Mouse (Mus musculus): Measurements from ENCODE around the gene Slc50a1. TPM values are rescaled to one million over a fixed set of nuclear protein-coding genes. Genes with fewer than 3 reads are reported as not detected.

Slc50a1 gene
- polyA plus RNA-seq, 1 experiment from 2014 or later, result 38.6 TPM

DNA sequence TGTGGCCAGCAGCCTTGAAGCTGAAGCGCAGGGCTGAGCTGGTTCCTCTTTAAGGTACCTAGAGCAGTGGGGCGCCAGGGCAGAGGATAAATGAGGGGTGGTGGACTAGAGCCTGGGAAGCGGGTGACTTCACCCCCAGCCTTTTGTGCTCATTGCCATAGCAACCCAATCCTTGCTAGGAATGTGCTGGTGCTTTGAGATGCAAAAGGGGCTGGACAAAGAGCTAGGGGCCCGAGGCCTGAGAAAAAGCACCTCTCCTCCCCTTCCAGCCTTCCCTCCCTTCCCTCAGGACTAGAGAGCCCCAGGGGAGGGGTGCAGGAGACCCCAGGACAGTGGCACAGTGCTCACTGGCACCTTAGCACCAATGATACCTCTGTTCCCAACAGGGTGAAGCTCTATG is 44.5 kb downstream of the Slc50a1 start:
- WGBS, result 2% methylated on average over 4 of the region's 4 CpGs
- peaks cover 55% of the 10 kb centered on the region for H3K4me1 ChIP-seq (replicated peaks; ENCODE audit: control insufficient read depth, insufficient read depth, low read length)
- H3K27me3 ChIP-seq (replicated peaks; ENCODE audit: control insufficient read depth, insufficient read depth, low read length), result no peaks in the 10 kb centered on the region
- peak overlapping the region; percentile 58 for H3K9ac ChIP-seq (replicated peaks; ENCODE audit: low read depth, low read length)
- peak overlapping the region; percentile 48 for H3K4me3 ChIP-seq (replicated peaks; ENCODE audit: low read length)
- ATAC-seq, result peak; percentile 61
- peak overlapping the region; percentile 89 for H3K27ac ChIP-seq (ENCODE audit: low read length)
- peak overlapping the region; percentile 71 for H3K4me2 ChIP-seq (ENCODE audit: low read length)
- no peaks in the 10 kb centered on the region for H3K9me3 ChIP-seq (ENCODE audit: control insufficient read depth, low read length)
- H3K36me3 ChIP-seq (ENCODE audit: control insufficient read depth, insufficient read depth), result no peaks in the 10 kb centered on the region

GRCm38 (mm10) chr3:89225321-89225815 is 45.0 kb downstream of the Slc50a1 start:
- Histone ChIP-seq H3K9ac (replicated peaks; ENCODE audit: low read depth, low read length) (peak overlapping the region; percentile 58), H3K4me1 (replicated peaks; ENCODE audit: control insufficient read depth, insufficient read depth, low read length) (peaks cover 55% of the 10 kb centered on the region), H3K4me2 (ENCODE audit: low read length) (peak overlapping the region; percentile 71), H3K9me3 (ENCODE audit: control insufficient read depth, low read length) (no peaks in the 10 kb centered on the region), H3K36me3 (ENCODE audit: control insufficient read depth, insufficient read depth) (no peaks in the 10 kb centered on the region), H3K27ac (ENCODE audit: low read length) (peak overlapping the region; percentile 89), H3K27me3 (replicated peaks; ENCODE audit: control insufficient read depth, insufficient read depth, low read length) (no peaks in the 10 kb centered on the region), H3K4me3 (replicated peaks; ENCODE audit: low read length) (peak overlapping the region; percentile 48)
- no peak for ATAC-seq
- 6% methylated on average over 12 of the region's 12 CpGs for WGBS

DNA sequence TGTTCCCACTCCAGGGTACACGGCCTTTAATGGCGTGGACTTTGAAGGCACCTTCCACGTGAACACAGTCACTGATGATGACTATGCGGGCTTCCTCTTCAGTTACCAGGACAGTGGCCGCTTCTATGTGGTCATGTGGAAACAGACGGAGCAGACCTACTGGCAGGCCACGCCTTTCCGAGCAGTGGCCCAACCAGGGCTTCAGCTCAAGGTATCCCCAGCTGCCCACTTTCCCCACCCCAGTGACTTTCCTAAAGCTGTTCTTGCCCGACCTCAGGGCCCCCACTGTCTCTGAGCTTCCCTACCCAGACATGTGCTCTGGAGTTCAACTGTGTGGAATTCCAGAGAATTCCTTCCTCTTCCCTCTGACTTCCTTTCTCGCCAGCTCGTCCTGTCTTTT is 45.6 kb downstream of the Slc50a1 start:
- Histone ChIP-seq H3K9ac (replicated peaks; ENCODE audit: low read depth, low read length) (peak overlapping the region; percentile 58), H3K9me3 (ENCODE audit: control insufficient read depth, low read length) (no peaks in the 10 kb centered on the region), H3K4me2 (ENCODE audit: low read length) (peak overlapping the region; percentile 71), H3K4me3 (replicated peaks; ENCODE audit: low read length) (peak overlapping the region; percentile 48), H3K36me3 (ENCODE audit: control insufficient read depth, insufficient read depth) (no peaks in the 10 kb centered on the region), H3K27ac (ENCODE audit: low read length) (peak overlapping the region; percentile 89), H3K27me3 (replicated peaks; ENCODE audit: control insufficient read depth, insufficient read depth, low read length) (no peaks in the 10 kb centered on the region), H3K4me1 (replicated peaks; ENCODE audit: control insufficient read depth, insufficient read depth, low read length) (peaks cover 55% of the 10 kb centered on the region)
- ATAC-seq, result no peak
- WGBS, result 16% methylated on average over 11 of the region's 11 CpGs

- no peak overlapping the region for H3K4me3 ChIP-seq (replicated peaks; ENCODE audit: low read length)
- H3K4me1 ChIP-seq (replicated peaks; ENCODE audit: control insufficient read depth, insufficient read depth, low read length), result peaks cover 31% of the 10 kb centered on the region
- ATAC-seq, result no peak
- 55% methylated on average over 5 of the region's 5 CpGs for WGBS
- no peak overlapping the region for H3K27ac ChIP-seq (ENCODE audit: low read length)
- H3K9me3 ChIP-seq (ENCODE audit: control insufficient read depth, low read length), result no peaks in the 10 kb centered on the region
- H3K27me3 ChIP-seq (replicated peaks; ENCODE audit: control insufficient read depth, insufficient read depth, low read length), result no peaks in the 10 kb centered on the region
- no peak overlapping the region for H3K4me2 ChIP-seq (ENCODE audit: low read length)
- no peak overlapping the region for H3K9ac ChIP-seq (replicated peaks; ENCODE audit: low read depth, low read length)
- no peaks in the 10 kb centered on the region for H3K36me3 ChIP-seq (ENCODE audit: control insufficient read depth, insufficient read depth)
Observed at GRCm38 (mm10) chr3:89221167-89221566, 49.2 kb downstream of the Slc50a1 start.

GRCm38 (mm10) chr3:89219546-89219945 is 50.8 kb downstream of the Slc50a1 start:
- H3K4me3 ChIP-seq (replicated peaks; ENCODE audit: low read length), result no peak overlapping the region
- no peaks in the 10 kb centered on the region for H3K27me3 ChIP-seq (replicated peaks; ENCODE audit: control insufficient read depth, insufficient read depth, low read length)
- H3K9ac ChIP-seq (replicated peaks; ENCODE audit: low read depth, low read length), result no peak overlapping the region
- no peak overlapping the region for H3K4me2 ChIP-seq (ENCODE audit: low read length)
- WGBS, result 52% methylated on average over 8 of the region's 8 CpGs
- no peak for ATAC-seq
- no peaks in the 10 kb centered on the region for H3K36me3 ChIP-seq (ENCODE audit: control insufficient read depth, insufficient read depth)
- H3K9me3 ChIP-seq (ENCODE audit: control insufficient read depth, low read length), result no peaks in the 10 kb centered on the region
- no peak overlapping the region for H3K27ac ChIP-seq (ENCODE audit: low read length)
- H3K4me1 ChIP-seq (replicated peaks; ENCODE audit: control insufficient read depth, insufficient read depth, low read length), result peaks cover 29% of the 10 kb centered on the region

GRCm38 (mm10) chr3:89218271-89218670 is 52.1 kb downstream of the Slc50a1 start:
- Histone ChIP-seq H3K4me1 (replicated peaks; ENCODE audit: control insufficient read depth, insufficient read depth, low read length) (peaks cover 18% of the 10 kb centered on the region), H3K9me3 (ENCODE audit: control insufficient read depth, low read length) (no peaks in the 10 kb centered on the region), H3K27me3 (replicated peaks; ENCODE audit: control insufficient read depth, insufficient read depth, low read length) (no peaks in the 10 kb centered on the region), H3K9ac (replicated peaks; ENCODE audit: low read depth, low read length) (no peak overlapping the region), H3K4me3 (replicated peaks; ENCODE audit: low read length) (no peak overlapping the region), H3K27ac (ENCODE audit: low read length) (no peak overlapping the region), H3K4me2 (ENCODE audit: low read length) (no peak overlapping the region), H3K36me3 (ENCODE audit: control insufficient read depth, insufficient read depth) (no peaks in the 10 kb centered on the region)
- 72% methylated on average over 1 of the region's 1 CpGs for WGBS
- no peak for ATAC-seq

MicroRNAs within 50 kb of the gene (microRNA counts, 519-probe panel; counts per million panel counts)
- 2,483 counts per million, percentile 61 among the panel's probes with 10 or more counts for microRNA mmu-miR-92b

Small RNAs within 50 kb of the gene (microRNA-seq; reads per million reads assigned to microRNA genes)
- 4,113 reads per million, percentile 90 among the genes with 10 or more reads in this experiment for gene Mir92b

Other genes with a start within 250 kb of the Slc50a1 start
- gene Rusc1, start 177.3 kb downstream of the Slc50a1 start, polyA plus RNA-seq (2015; fragmentation: Nextera tagmentation; extraction: Ambion mirVana), result 74.4 and 76.8 TPM in 2 replicates
- gene Gm43738, start 169.5 kb downstream of the Slc50a1 start, polyA plus RNA-seq (2015; fragmentation: Nextera tagmentation; extraction: Ambion mirVana), result not detected in 2 replicates
- 380 and 438 TPM in 2 replicates for gene Fdps, start 168.6 kb downstream of the Slc50a1 start, polyA plus RNA-seq (2015; fragmentation: Nextera tagmentation; extraction: Ambion mirVana)
- 0.13 TPM in 1 of 2 replicates, not detected in the other for gene Pklr, start 134.4 kb downstream of the Slc50a1 start, polyA plus RNA-seq (2015; fragmentation: Nextera tagmentation; extraction: Ambion mirVana)
- gene Hcn3, start 110.4 kb downstream of the Slc50a1 start, polyA plus RNA-seq (2015; fragmentation: Nextera tagmentation; extraction: Ambion mirVana), result 34.0 and 39.6 TPM in 2 replicates
- gene Clk2, start 105.8 kb downstream of the Slc50a1 start, polyA plus RNA-seq (2015; fragmentation: Nextera tagmentation; extraction: Ambion mirVana), result 19.2 and 23.9 TPM in 2 replicates
- gene Scamp3, start 93.1 kb downstream of the Slc50a1 start, polyA plus RNA-seq (2015; fragmentation: Nextera tagmentation; extraction: Ambion mirVana), result 125 and 128 TPM in 2 replicates
- gene Fam189b, start 87.4 kb downstream of the Slc50a1 start, polyA plus RNA-seq (2015; fragmentation: Nextera tagmentation; extraction: Ambion mirVana), result 26.5 and 30.7 TPM in 2 replicates
- 44.8 and 46.7 TPM in 2 replicates for gene Gba, start 67.6 kb downstream of the Slc50a1 start, polyA plus RNA-seq (2015; fragmentation: Nextera tagmentation; extraction: Ambion mirVana)
- 61.5 and 84.2 TPM in 2 replicates for gene Thbs3, start 55.4 kb downstream of the Slc50a1 start, polyA plus RNA-seq (2015; fragmentation: Nextera tagmentation; extraction: Ambion mirVana)
- 180 and 183 TPM in 2 replicates for gene Mtx1, start 43.5 kb downstream of the Slc50a1 start, polyA plus RNA-seq (2015; fragmentation: Nextera tagmentation; extraction: Ambion mirVana)
- gene Muc1, start 41.5 kb downstream of the Slc50a1 start, polyA plus RNA-seq (2015; fragmentation: Nextera tagmentation; extraction: Ambion mirVana), result 1.6 and 1.7 TPM in 2 replicates
- gene Krtcap2, start 24.6 kb downstream of the Slc50a1 start, polyA plus RNA-seq (2015; fragmentation: Nextera tagmentation; extraction: Ambion mirVana), result 187 and 195 TPM in 2 replicates
- 62.5 and 76.1 TPM in 2 replicates for gene Trim46, start 24.3 kb downstream of the Slc50a1 start, polyA plus RNA-seq (2015; fragmentation: Nextera tagmentation; extraction: Ambion mirVana)
- 67.0 and 73.5 TPM in 2 replicates for gene Dpm3, start 11.2 kb downstream of the Slc50a1 start, polyA plus RNA-seq (2015; fragmentation: Nextera tagmentation; extraction: Ambion mirVana)
- 8.3 and 9.5 TPM in 2 replicates for gene Efna1, start 10.6 kb upstream of the Slc50a1 start, polyA plus RNA-seq (2015; fragmentation: Nextera tagmentation; extraction: Ambion mirVana)
- gene Efna3, start 52.4 kb upstream of the Slc50a1 start, polyA plus RNA-seq (2015; fragmentation: Nextera tagmentation; extraction: Ambion mirVana), result 55.3 and 55.8 TPM in 2 replicates
- gene Efna4, start 67.5 kb upstream of the Slc50a1 start, polyA plus RNA-seq (2015; fragmentation: Nextera tagmentation; extraction: Ambion mirVana), result 14.1 and 16.7 TPM in 2 replicates
- 40.4 and 55.2 TPM in 2 replicates for gene Adam15, start 79.4 kb upstream of the Slc50a1 start, polyA plus RNA-seq (2015; fragmentation: Nextera tagmentation; extraction: Ambion mirVana)
- 0.27 TPM in 1 of 2 replicates, not detected in the other for gene Dcst2, start 91.4 kb upstream of the Slc50a1 start, polyA plus RNA-seq (2015; fragmentation: Nextera tagmentation; extraction: Ambion mirVana)
- gene Dcst1, start 94.7 kb upstream of the Slc50a1 start, polyA plus RNA-seq (2015; fragmentation: Nextera tagmentation; extraction: Ambion mirVana), result 1.2 and 1.3 TPM in 2 replicates
- 0.51 and 0.77 TPM in 2 replicates for gene Zbtb7b, start 124.2 kb upstream of the Slc50a1 start, polyA plus RNA-seq (2015; fragmentation: Nextera tagmentation; extraction: Ambion mirVana)
- gene Lenep, start 132.2 kb upstream of the Slc50a1 start, polyA plus RNA-seq (2015; fragmentation: Nextera tagmentation; extraction: Ambion mirVana), result 0.77 TPM in 1 of 2 replicates, not detected in the other
- gene Flad1, start 141.3 kb upstream of the Slc50a1 start, polyA plus RNA-seq (2015; fragmentation: Nextera tagmentation; extraction: Ambion mirVana), result 43.6 and 46.7 TPM in 2 replicates
- 139 and 156 TPM in 2 replicates for gene Cks1b, start 147.8 kb upstream of the Slc50a1 start, polyA plus RNA-seq (2015; fragmentation: Nextera tagmentation; extraction: Ambion mirVana)
- gene Shc1, start 147.9 kb upstream of the Slc50a1 start, polyA plus RNA-seq (2015; fragmentation: Nextera tagmentation; extraction: Ambion mirVana), result 14.4 and 17.2 TPM in 2 replicates
- gene Pygo2, start 159.6 kb upstream of the Slc50a1 start, polyA plus RNA-seq (2015; fragmentation: Nextera tagmentation; extraction: Ambion mirVana), result 40.0 and 43.7 TPM in 2 replicates
- gene Pbxip1, start 166.1 kb upstream of the Slc50a1 start, polyA plus RNA-seq (2015; fragmentation: Nextera tagmentation; extraction: Ambion mirVana), result 11.1 and 14.4 TPM in 2 replicates
- gene Pmvk, start 184.0 kb upstream of the Slc50a1 start, polyA plus RNA-seq (2015; fragmentation: Nextera tagmentation; extraction: Ambion mirVana), result 70.2 and 92.5 TPM in 2 replicates
- 8.1 and 8.2 TPM in 2 replicates for gene Kcnn3, start 249.6 kb upstream of the Slc50a1 start, polyA plus RNA-seq (2015; fragmentation: Nextera tagmentation; extraction: Ambion mirVana)